Mouse (Mus musculus): ENCODE measurements around the gene Rgmb.
A peak's percentile ranks its signal among the peaks of the same experiment; 100 is the strongest.

The Rgmb gene

DNA sequence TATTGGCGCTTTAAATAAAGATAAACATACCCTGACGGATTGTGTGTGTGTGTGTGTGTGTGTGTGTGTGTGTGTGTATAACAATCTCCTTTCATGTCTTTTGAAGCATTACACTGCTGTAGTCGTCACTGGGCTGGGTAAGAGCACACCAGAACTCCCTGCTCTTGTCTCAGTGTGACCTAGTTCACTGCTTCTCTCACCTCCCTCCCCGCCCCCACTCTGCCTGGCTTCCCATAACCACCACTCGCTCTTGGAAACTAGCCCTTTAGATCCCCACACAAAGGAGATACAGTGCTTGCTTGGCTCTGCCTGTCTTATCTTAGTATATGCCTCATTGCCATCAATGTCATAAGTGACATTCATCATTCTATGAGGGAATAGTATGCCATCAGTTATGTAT is 54.5 kb downstream of the Rgmb start:
- DNase-seq (ENCODE audit: low spot score): no peak

DNA sequence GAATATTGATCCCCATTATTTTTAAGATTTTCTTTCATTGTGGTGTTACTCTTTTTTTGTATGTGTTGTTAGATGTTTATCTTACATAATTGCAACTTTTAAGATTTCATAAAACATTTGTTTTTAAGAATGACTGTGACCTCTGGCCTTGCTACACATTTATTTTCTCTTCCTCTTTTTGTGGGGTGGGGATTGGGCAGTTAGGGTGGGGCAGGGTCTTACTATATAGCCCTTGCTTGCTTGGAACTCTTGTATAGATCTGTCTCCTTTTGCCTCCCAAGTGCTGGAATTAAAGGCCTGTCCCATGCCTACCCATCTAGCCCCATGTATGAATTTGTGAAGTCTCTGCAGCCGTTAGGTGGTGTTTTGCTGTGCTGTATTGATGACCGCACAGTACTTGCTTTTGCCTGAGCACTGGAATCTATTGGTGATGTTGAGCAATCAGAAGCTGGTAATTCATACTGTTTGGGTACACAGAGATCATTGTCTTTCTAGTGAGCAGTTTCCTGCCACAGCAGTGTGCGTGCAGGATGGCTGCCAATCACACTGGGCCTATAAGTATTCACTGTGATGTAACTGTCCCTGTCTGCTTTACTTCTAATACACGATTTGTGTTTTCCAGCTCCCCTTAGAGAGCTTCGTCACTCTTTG is 56.1 kb downstream of the Rgmb start:
- DNase-seq (ENCODE audit: low spot score): no peak

DNA sequence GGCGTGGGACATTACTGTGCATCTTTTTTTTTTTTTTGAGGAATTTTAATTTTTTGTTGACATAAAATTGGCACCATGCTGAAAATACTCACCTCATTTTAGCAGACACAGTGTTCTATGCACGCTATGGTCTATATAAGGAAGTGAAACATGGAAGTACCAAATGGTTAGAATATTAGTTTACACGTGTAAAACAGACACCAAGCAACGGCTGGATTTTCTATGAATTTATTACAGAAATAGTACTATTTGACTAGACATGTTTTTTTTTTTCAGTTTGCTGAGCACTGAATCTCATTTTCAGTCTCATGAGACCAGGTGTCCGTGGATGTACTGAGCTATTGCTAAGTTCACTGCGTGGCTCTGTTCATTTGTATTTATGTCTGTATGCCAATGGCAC is 56.9 kb downstream of the Rgmb start:
- no peak for DNase-seq (ENCODE audit: low spot score)

DNA sequence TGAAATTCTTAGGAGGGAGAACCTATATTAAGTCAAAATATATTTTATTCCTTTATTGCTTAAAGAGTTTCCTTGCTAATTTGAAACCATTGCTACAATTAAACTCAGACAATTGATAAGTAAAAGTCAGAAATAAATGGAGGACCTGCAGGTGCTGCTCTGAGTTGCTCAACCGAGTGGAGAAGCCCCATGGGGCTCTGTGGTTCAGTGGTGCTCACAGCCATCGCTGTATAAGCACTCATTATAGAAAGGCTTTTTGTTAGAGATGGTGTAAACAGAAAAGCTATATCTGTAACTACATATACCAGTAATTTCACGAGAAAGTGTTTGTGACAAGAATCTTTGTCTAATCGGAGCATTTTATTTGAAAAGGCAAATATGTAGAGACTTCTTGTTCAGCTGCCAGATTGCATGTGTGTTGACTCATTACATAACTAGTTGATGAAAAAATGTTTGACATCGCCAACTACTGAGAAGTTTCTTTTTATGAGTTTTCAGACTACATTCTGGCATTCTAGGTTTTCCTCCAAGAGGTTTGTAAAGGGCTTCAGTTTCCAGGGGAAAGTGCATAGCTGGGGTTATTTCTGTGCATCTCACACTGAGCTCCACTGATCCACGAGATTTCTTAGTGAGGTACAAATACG is 61.6 kb downstream of the Rgmb start:
- DNase-seq (ENCODE audit: low spot score): peak; percentile 76

DNA sequence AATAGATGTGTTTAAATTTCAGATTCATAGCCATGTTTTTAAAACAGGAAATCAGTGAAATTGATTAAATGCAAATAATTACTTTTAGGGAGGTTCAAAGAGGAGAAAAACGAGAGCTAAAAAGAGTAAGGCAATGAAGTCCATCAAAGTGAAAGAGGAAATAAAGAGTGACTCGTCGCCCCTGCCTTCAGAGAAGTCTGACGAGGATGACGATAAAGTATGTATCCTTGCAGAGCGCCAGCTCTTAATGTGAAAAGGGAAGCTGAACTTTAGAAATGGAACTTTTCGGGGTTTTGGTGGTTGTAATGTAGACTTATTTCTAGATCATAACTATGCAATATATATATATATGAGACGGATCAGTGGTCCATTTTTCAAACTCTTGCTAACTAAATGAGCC is 69.6 kb downstream of the Rgmb start:
- DNase-seq (ENCODE audit: low spot score): no peak

All from adipocyte (in vitro differentiated cells).